In genomic region chr10:108172817-108173563, GRCm38 (mm10) we compare ENCODE assay signal across 12 mouse cellular contexts. TPM values are rescaled to one million over a fixed set of nuclear protein-coding genes. Genes with fewer than 3 reads are reported as not detected.
DNase-seq lines count a peak whose midpoint lies in the region; ATAC-seq and TF ChIP-seq lines count a peak whose summit lies in the region.
"Had no signal": no experiment of that assay in that cellular context is flagged by ENCODE, and none has a peak within 500 bp of the region (broad histone marks: within the 10 kb centered on the region; RNA-seq: fewer than 3 reads in every experiment).

No protein-coding gene starts in this region.

- peaks cover 59% of the 10 kb centered on the region for H3K79me2 ChIP-seq in MEL (ENCODE audit: control insufficient read depth, insufficient read depth, low read length, poor library complexity)

- 34% methylated on average over 6 of the region's 6 CpGs for WGBS in heart, embryonic 11.5 days (ENCODE audit: insufficient replicate concordance)
- WGBS in liver, embryonic 16.5 days (ENCODE audit: insufficient replicate concordance), result 43% methylated on average over 6 of the region's 6 CpGs

- no peak overlapping the region for H3K4me3 ChIP-seq in heart, embryonic 11.5 days (ENCODE audit: low read depth, low read length)
- no peak overlapping the region for H3K4me3 ChIP-seq in MEL (ENCODE audit: control insufficient read depth in 1 of 2, insufficient read depth in 1 of 2, low read depth in 2 of 2, low read length in 2 of 2)
- H3K4me3 ChIP-seq in embryonic fibroblast, embryonic 13.5 days (ENCODE audit: insufficient read depth, low read length), result no peak overlapping the region
- H3K4me3 ChIP-seq in liver, embryonic 16.5 days (ENCODE audit: low read depth, low read length), result no peak overlapping the region
- H3K4me3 ChIP-seq: erythroblast, embryonic 14.5 days had no signal

- H3K4me1 ChIP-seq in heart, embryonic 11.5 days (ENCODE audit: control insufficient read depth, insufficient read depth, low read length), result peaks cover 35% of the 10 kb centered on the region
- peaks cover 28 to 34% of the 10 kb centered on the region in 2 experiments for H3K4me1 ChIP-seq in MEL (ENCODE audit: control insufficient read depth in 1 of 2, insufficient read depth in 2 of 2, low read length in 2 of 2)
- peaks cover 16% of the 10 kb centered on the region for H3K4me1 ChIP-seq in embryonic fibroblast, embryonic 13.5 days (ENCODE audit: control insufficient read depth, insufficient read depth, low read length)
- H3K4me1 ChIP-seq in liver, embryonic 16.5 days (ENCODE audit: control insufficient read depth, low read depth, low read length), result peaks cover 21% of the 10 kb centered on the region

- H3K27me3 ChIP-seq in heart, embryonic 11.5 days (ENCODE audit: control insufficient read depth, insufficient read depth, low read length), result no peaks in the 10 kb centered on the region
- H3K27me3 ChIP-seq in MEL (ENCODE audit: control insufficient read depth in 1 of 2, insufficient read depth in 2 of 2, low read length in 2 of 2), result no peaks in the 10 kb centered on the region
- no peaks in the 10 kb centered on the region for H3K27me3 ChIP-seq in liver, embryonic 16.5 days (ENCODE audit: control insufficient read depth, insufficient read depth, low read depth, low read length)

- no peak for TF ChIP-seq EP300 in MEL (IDR thresholded peaks at IDR 0.05; ENCODE audit: low read depth in 1 of 2, low read length in 2 of 2)

- no peaks in the 10 kb centered on the region for H3K9me3 ChIP-seq in heart, embryonic 11.5 days (replicated peaks; ENCODE audit: control insufficient read depth, low read length)
- no peaks in the 10 kb centered on the region for H3K9me3 ChIP-seq in MEL (replicated peaks; ENCODE audit: insufficient read depth, low read length)
- no peaks in the 10 kb centered on the region for H3K9me3 ChIP-seq in liver, embryonic 16.5 days (replicated peaks; ENCODE audit: control insufficient read depth, low read length)

- TF ChIP-seq CTCF in MEL (IDR thresholded peaks at IDR 0.05 in 2 of 3, conservative IDR thresholded peaks at IDR 0.05 in 1 of 3; ENCODE audit: control insufficient read depth in 1 of 3, insufficient read depth in 1 of 3, low read depth in 2 of 3, low read length in 3 of 3, poor library complexity in 1 of 3, severe bottlenecking in 1 of 3), result no peak
- no peak for TF ChIP-seq CTCF in embryonic fibroblast, embryonic 13.5 days (IDR thresholded peaks at IDR 0.05; ENCODE audit: borderline replicate concordance, insufficient read depth, low read length)

- ATAC-seq in heart, embryonic 11.5 days (replicated peaks; ENCODE audit: insufficient number of reproducible peaks, low FRiP score, low TSS enrichment), result peak; percentile 59
- ATAC-seq in liver, embryonic 16.5 days (ENCODE audit: low read depth), result peak; percentile 14; the same call in 1 of the 2 replicates

- H3K9ac ChIP-seq in heart, embryonic 11.5 days (ENCODE audit: low read depth, low read length), result peak overlapping the region; percentile 49; the same call in 1 of the 2 replicates
- H3K9ac ChIP-seq in MEL (ENCODE audit: control insufficient read depth, low read depth, low read length, poor library complexity, severe bottlenecking), result no peak overlapping the region
- H3K9ac ChIP-seq in liver, embryonic 16.5 days (ENCODE audit: low read depth, low read length), result 0 out of 2 replicates have a peak overlapping the region, but pooled peaks have one; percentile 24

- DNase-seq in heart, adult 8-10 months (ENCODE audit: low spot score), result no peak
- peak; percentile 61 for DNase-seq in MEL (ENCODE audit: low read depth, low spot score)
- DNase-seq in spleen, postnatal 36 days (ENCODE audit: low spot score in 2 of 2), result no peak
- DNase-seq in ovary, adult 18-20 months (ENCODE audit: low spot score), result no peak
- DNase-seq in layer of hippocampus, adult 18-20 months (ENCODE audit: low spot score in 2 of 2), result no peak
- DNase-seq: kidney, adult 2 months; layer of hippocampus, postnatal 36 days; lung, adult 18-20 months had no signal

- H3K36me3 ChIP-seq in heart, embryonic 11.5 days (ENCODE audit: control insufficient read depth, insufficient read depth, low read length), result no peaks in the 10 kb centered on the region
- H3K36me3 ChIP-seq in MEL (ENCODE audit: control insufficient read depth in 1 of 2, insufficient read depth in 2 of 2, low read length in 2 of 2), result peaks cover 0 to 52% of the 10 kb centered on the region in 2 experiments; a peak in 3 of 4 replicates
- H3K36me3 ChIP-seq in liver, embryonic 16.5 days (ENCODE audit: control insufficient read depth, insufficient read depth), result no peaks in the 10 kb centered on the region

- peak overlapping the region; percentile 78 for H3K27ac ChIP-seq in heart, embryonic 11.5 days (ENCODE audit: low read depth, low read length)
- no peak overlapping the region for H3K27ac ChIP-seq in MEL (ENCODE audit: control insufficient read depth, low read depth, low read length)
- H3K27ac ChIP-seq in embryonic fibroblast, embryonic 13.5 days (ENCODE audit: insufficient read depth, low read length), result peak overlapping the region; percentile 49
- no peak overlapping the region for H3K27ac ChIP-seq in liver, embryonic 16.5 days (ENCODE audit: low read length)

- TF ChIP-seq RAD21 in MEL (IDR thresholded peaks at IDR 0.05; ENCODE audit: low read depth, low read length), result no peak

- H3K4me2 ChIP-seq in heart, embryonic 11.5 days, result peak overlapping the region; percentile 29; the same call in 1 of the 2 replicates
- H3K4me2 ChIP-seq in liver, embryonic 16.5 days (ENCODE audit: low read depth, low read length), result 0 out of 2 replicates have a peak overlapping the region, but pooled peaks have one; percentile 27

- TF ChIP-seq POLR2A in MEL (IDR thresholded peaks at IDR 0.05; ENCODE audit: control insufficient read depth in 1 of 2, insufficient read depth in 1 of 2, low read depth in 1 of 2, low read length in 2 of 2, poor library complexity in 1 of 2), result no peak
- TF ChIP-seq POLR2A in embryonic fibroblast, embryonic 13.5 days (IDR thresholded peaks at IDR 0.05; ENCODE audit: low read depth, low read length), result no peak

TF ChIP-seq in MEL, 35 proteins besides CTCF, POLR2A, EP300 and RAD21:
- no peak for TF ChIP-seq USF1 (IDR thresholded peaks at IDR 0.05; ENCODE audit: low read depth, low read length)
- peak; percentile 47; the same call in 1 of the 2 replicates for TF ChIP-seq TAL1 (IDR thresholded peaks at IDR 0.05; ENCODE audit: low read length)
- no peak for TF ChIP-seq ZNF384 (IDR thresholded peaks at IDR 0.05; ENCODE audit: low read depth, low read length)
- TF ChIP-seq HCFC1 (IDR thresholded peaks at IDR 0.05; ENCODE audit: low read depth, low read length), result no peak
- no peak for TF ChIP-seq MXI1 (IDR thresholded peaks at IDR 0.05; ENCODE audit: low read depth, low read length)
- no peak for TF ChIP-seq ZMIZ1 (IDR thresholded peaks at IDR 0.05; ENCODE audit: low read depth, low read length)
- TF ChIP-seq TBP (IDR thresholded peaks at IDR 0.05; ENCODE audit: low read depth, low read length), result no peak
- no peak for TF ChIP-seq TCF12 (IDR thresholded peaks at IDR 0.05; ENCODE audit: low read depth, low read length)

RNA-seq across cellular contexts. Expression of gene Ppp1r12a, which starts 11.0 kb away (rescaled TPM):
- 113 and 120 TPM in 2 replicates for polyA plus RNA-seq in heart, embryonic 11.5 days (2014; fragmentation: Nextera tagmentation; extraction: Ambion mirVana)
- total RNA-seq in heart, adult 8-10 months (2022), result 10 to 100 TPM; 53.4 to 61.5 (median 57.1) TPM
- 59.1 and 62.1 TPM in 2 replicates for total RNA-seq in MEL (2012; rRNA removed)
- polyA plus RNA-seq in MEL (2012; ENCODE audit: insufficient read depth in 1 of 2, insufficient read length in 2 of 2, low read depth in 1 of 2, low replicate concordance in 2 of 2, missing spikeins in 1 of 2), result 10 to 100 TPM; 46.5 to 86.6 TPM
- polyA plus RNA-seq in embryonic fibroblast, embryonic 13.5 days (2011; ENCODE audit: insufficient read length, low read depth, missing spikeins), result 152 and 168 TPM in 2 replicates
- 29.7 and 30.5 TPM in 2 replicates for polyA plus RNA-seq in liver, embryonic 16.5 days (2015; fragmentation: Nextera tagmentation; extraction: Ambion mirVana)
- total RNA-seq in layer of hippocampus, adult 18-20 months (2021), result 100 to 1,000 TPM; 128 to 134 TPM

Comparison
In these comparisons a context has a peak if more than half of its experiments do, and no peak if none do; other contexts are left out.
1. H3K27ac ChIP-seq: peak in heart, embryonic 11.5 days (single experiment) and embryonic fibroblast, embryonic 13.5 days (single experiment); none in MEL (single experiment) and liver, embryonic 16.5 days (single experiment).